Mouse (Mus musculus) embryonic facial prominence, embryonic 14.5 days (tissue): Measurements from ENCODE around the gene Cd72. TPM values are rescaled to one million over a fixed set of nuclear protein-coding genes. Genes with fewer than 3 reads are reported as not detected.
"Not testable (repeated sequence)": the region's sequence is repeated elsewhere in the genome, so short reads cannot be mapped to it uniquely, and the experiment has no call there.

Experiments used
- ATAC-seq: fragments of 200-750 bp; cut with Nextera tagmentation; 2 replicates; pipeline ENCODE4 v1.8.0; 2017; ENCODE audit warnings: low read depth, moderate number of reproducible peaks, moderate TSS enrichment
- DNase-seq: peaks from one replicate; pipeline ENCODE4 v3.0.0-alpha.2; 2015; ENCODE audit warnings: low spot score
- H3K27ac ChIP-seq: fragments of 300-500 bp; sonication (generic); replicated peaks from 2 replicates; pipeline ENCODE4 v1.5.1; 2014; ENCODE audit warnings: low read depth, mild to moderate bottlenecking, low read length, moderate library complexity
- H3K27me3 ChIP-seq: fragments of 300-500 bp; sonication (generic); replicated peaks from 2 replicates; pipeline ENCODE4 v1.6.1; 2014; ENCODE audit warnings: low read length; ENCODE audit not compliant: control insufficient read depth, insufficient read depth
- H3K36me3 ChIP-seq: fragments of 300-500 bp; sonication (generic); 2 replicates; pipeline ENCODE4 v1.6.1; 2014; ENCODE audit warnings: low read length, mixed read lengths; ENCODE audit not compliant: control insufficient read depth, insufficient read depth
- H3K4me1 ChIP-seq: fragments of 300-500 bp; sonication (generic); 2 replicates; pipeline ENCODE4 v1.6.1; 2014; ENCODE audit warnings: antibody characterized with exemption, low read length; ENCODE audit not compliant: control insufficient read depth, insufficient read depth
- H3K4me2 ChIP-seq: fragments of 300-500 bp; sonication (generic); 2 replicates; pipeline ENCODE4 v1.6.1; 2014; ENCODE audit warnings: low read depth, mild to moderate bottlenecking, low read length, moderate library complexity, mixed read lengths
- H3K4me3 ChIP-seq: fragments of 300-500 bp; sonication (generic); 2 replicates; pipeline ENCODE4 v1.5.1; 2014; ENCODE audit warnings: low read depth, mild to moderate bottlenecking, low read length
- H3K9ac ChIP-seq: fragments of 300-500 bp; sonication (generic); 2 replicates; pipeline ENCODE4 v1.6.1; 2014; ENCODE audit warnings: low read depth, mild to moderate bottlenecking, low read length, moderate library complexity, mixed read lengths
- H3K9me3 ChIP-seq: fragments of 300-500 bp; sonication (generic); 2 replicates; pipeline ENCODE4 v1.6.1; 2016; ENCODE audit warnings: low read length; ENCODE audit not compliant: control insufficient read depth
- WGBS: fragments of 180-500 bp; shearing (Covaris S2); extraction: QIAGEN DNeasy Blood & Tissue Kit; methylation state at CpG from one replicate; pipeline ENCODE4 v1.1.7; 2014; 5-methylcytosine and 5-hydroxymethylcytosine counted together
- polyA plus RNA-seq: library from polyadenylated mRNA; unstranded; fragments of >200 nt; fragmentation: Nextera tagmentation; extraction: Ambion mirVana; gene quantifications from 2 replicates; pipeline ENCODE4 v1.2.1, GENCODE M21; 2014

Gene Cd72
- polyA plus RNA-seq, 1 experiment from 2014 or later: 2.9 TPM

DNA sequence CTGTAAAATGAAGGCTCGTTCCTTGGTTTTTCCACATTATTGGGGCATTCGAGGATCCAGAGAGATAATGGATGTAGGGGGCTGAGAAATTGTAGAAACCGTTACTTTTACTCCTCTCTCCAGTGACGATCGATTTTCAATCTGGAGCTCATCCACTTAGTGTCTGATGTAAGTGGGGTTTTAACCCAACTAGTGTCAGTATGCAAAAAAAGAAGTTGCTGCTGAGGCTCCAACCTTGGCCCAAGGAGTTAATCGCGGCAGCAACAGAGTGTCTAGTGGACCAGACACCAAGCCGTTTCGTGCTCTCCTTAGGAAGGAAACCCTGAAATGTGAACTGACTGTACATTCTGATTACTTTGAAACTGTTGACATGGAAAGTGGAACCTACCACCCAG is 39.4 kb upstream of the Cd72 start:
- H3K27ac ChIP-seq: peak overlapping the region; percentile 91
- peaks cover 15% of the 10 kb centered on the region; the same call in 1 of the 2 replicates for H3K36me3 ChIP-seq
- peaks cover 14% of the 10 kb centered on the region for H3K4me1 ChIP-seq
- H3K27me3 ChIP-seq: no peaks in the 10 kb centered on the region
- peak overlapping the region; percentile 77 for H3K4me3 ChIP-seq
- H3K9me3 ChIP-seq: no peaks in the 10 kb centered on the region
- H3K9ac ChIP-seq: peak overlapping the region; percentile 80
- WGBS: 2% methylated on average over 9 of the region's 9 CpGs
- no peak for ATAC-seq
- DNase-seq: peak; percentile 36
- peak overlapping the region; percentile 70 for H3K4me2 ChIP-seq

DNA sequence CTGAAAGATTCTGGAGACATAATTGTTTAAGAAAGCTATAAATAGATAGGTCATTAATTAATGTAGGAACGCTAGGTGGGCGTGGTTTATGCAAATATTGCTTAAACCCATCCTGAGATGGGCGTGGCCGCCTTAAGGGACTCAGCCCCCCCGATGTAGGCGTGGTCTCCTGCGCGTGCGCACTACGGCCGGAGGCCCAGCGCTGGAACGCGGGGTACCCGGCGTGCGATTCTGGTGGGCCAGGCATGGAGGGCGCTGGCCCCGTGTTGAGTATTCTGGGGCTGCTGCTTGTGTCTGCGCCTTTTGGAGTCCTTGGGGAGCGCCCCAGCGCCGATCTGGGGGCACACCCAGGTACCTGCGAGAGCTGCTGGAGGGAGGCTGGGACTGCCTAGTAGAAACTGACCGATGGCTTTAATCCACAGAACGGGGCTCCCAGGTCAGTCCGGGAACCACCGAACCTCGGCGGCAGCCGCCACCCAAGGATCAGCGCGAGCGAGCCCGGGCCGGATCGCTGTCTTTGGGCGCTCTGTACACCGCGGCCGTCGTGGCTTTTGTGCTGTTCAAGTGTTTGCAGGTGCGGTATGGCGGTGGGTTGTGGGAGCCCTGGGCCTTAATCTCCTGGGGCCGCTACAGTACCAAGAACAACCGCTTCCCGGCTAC is 38.9 kb upstream of the Cd72 start:
- Histone ChIP-seq H3K36me3 (peaks cover 15% of the 10 kb centered on the region; the same call in 1 of the 2 replicates), H3K4me1 (peaks cover 11% of the 10 kb centered on the region), H3K27ac (peak overlapping the region; percentile 91)

DNA sequence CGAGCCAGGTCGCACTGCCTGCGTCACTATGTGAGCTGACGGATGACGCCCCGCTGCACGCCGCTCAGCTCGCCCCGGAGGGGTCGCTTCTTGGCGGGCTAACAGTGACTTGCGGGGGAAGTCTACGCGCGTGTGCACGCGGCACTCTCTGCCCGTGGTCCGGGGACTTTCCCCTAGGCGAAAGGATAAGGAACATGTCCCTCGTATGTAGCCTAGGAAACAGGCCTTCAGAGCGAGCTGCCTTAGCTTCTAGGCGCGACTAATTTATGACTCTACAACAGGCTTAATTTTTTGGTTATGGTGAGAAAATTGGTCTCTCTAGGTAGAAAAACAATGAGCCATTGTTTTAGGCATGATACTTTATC is 38.4 kb upstream of the Cd72 start, which contains the start of gene Ccdc107:
Gene Ccdc107, plus strand, starts transcription at position 80 of the 365 bp plus-strand sequence.
- DNase-seq: peak; percentile 99
- WGBS: 0% methylated on average over 25 of the region's 25 CpGs
- peak within 1 kb of the TSS; percentile 77 for H3K4me3 ChIP-seq

More for the DNA sequence above, 38.9 kb upstream of the Cd72 start:
- no peaks in the 10 kb centered on the region for H3K9me3 ChIP-seq
- peak overlapping the region; percentile 80 for H3K9ac ChIP-seq
- DNase-seq (peak; percentile 98), ATAC-seq (peak; percentile 91)
- WGBS: 1% methylated on average over 35 of the region's 47 CpGs
- H3K4me3 ChIP-seq: peak overlapping the region; percentile 77
- H3K27me3 ChIP-seq: no peaks in the 10 kb centered on the region
- peak overlapping the region; percentile 70 for H3K4me2 ChIP-seq

DNA sequence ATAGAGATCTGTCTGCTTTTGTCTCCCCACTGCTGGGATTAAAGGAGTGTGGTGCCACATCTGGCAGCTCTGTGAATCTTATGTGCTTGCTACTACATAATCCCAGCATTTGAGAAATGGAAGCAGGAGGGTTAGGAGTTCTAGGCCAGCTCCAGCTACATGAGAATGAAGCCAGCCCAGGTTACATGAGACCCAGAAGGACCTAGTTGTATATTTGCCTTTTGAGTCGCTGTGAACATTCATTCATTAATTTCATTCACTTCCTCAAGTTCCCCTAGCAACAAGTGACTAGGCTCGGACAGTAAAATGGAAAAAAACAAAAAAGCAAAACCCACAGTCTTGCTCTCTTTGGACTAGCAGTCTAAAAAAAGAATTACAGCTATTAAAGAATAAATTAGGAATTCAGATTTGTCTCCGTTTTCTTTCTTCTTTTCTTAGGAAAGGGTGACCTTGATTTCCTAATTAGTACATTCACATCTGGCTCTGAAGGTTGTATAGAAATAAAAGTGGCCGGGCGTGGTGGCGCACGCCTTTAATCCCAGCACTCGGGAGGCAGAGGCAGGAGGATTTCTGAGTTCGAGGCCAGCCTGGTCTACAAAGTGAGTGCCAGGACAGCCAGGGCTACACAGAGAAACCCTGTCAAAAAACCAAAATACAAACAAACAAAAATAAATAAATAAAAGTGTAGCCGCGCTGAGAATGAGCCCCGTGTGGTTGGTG is 37.8 kb upstream of the Cd72 start:
- peak overlapping the region; percentile 70 for H3K4me2 ChIP-seq
- H3K36me3 ChIP-seq: peaks cover 11% of the 10 kb centered on the region; the same call in 1 of the 2 replicates
- no peak for DNase-seq
- 44% methylated on average over 12 of the region's 12 CpGs for WGBS
- H3K27me3 ChIP-seq: no peaks in the 10 kb centered on the region
- peak overlapping the region; percentile 91 for H3K27ac ChIP-seq
- ATAC-seq: no peak
- peak overlapping the region; percentile 77 for H3K4me3 ChIP-seq
- no peaks in the 10 kb centered on the region for H3K9me3 ChIP-seq
- peaks cover 4% of the 10 kb centered on the region for H3K4me1 ChIP-seq
- H3K9ac ChIP-seq: peak overlapping the region; percentile 30; the same call in 1 of the 2 replicates

More for the DNA sequence above, 38.4 kb upstream of the Cd72 start, which contains the start of gene Ccdc107:
- Histone ChIP-seq H3K27ac (peak within 1 kb of the TSS; percentile 91), H3K27me3 (no peaks in the 10 kb centered on the region), H3K4me2 (peak within 1 kb of the TSS; percentile 70), H3K9ac (peak within 1 kb of the TSS; percentile 80), H3K9me3 (no peaks in the 10 kb centered on the region), H3K4me1 (peaks cover 6% of the 10 kb centered on the region), H3K36me3 (peaks cover 15% of the 10 kb centered on the region; the same call in 1 of the 2 replicates)
- ATAC-seq: peak; percentile 99

DNA sequence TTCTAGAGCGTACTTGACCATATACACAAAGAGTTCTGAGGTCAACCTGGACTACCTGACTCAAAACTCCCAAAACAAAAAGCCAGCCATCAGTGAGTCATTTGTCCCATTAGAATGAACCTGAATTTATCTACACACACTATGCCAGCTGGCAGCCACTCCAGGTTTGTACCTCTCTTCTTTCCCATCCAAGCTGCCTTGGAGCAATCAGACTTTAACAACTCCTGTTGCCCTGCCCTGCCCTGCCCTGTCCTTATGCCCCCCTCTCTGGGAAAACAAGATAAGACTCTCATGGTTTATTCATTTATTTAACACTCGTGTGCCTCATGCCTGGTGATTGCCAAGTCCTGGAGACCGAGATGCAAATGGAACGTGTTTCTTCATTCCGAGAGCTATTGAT is 36.4 kb upstream of the Cd72 start:
- DNase-seq (no peak), ATAC-seq (no peak)
- Histone ChIP-seq H3K4me3 (no peak overlapping the region), H3K9me3 (no peaks in the 10 kb centered on the region), H3K9ac (no peak overlapping the region), H3K36me3 (no peaks in the 10 kb centered on the region), H3K27ac (no peak overlapping the region), H3K4me2 (no peak overlapping the region), H3K27me3 (no peaks in the 10 kb centered on the region), H3K4me1 (peaks cover 4% of the 10 kb centered on the region)
- WGBS: 91% methylated on average over 5 of the region's 5 CpGs

DNA sequence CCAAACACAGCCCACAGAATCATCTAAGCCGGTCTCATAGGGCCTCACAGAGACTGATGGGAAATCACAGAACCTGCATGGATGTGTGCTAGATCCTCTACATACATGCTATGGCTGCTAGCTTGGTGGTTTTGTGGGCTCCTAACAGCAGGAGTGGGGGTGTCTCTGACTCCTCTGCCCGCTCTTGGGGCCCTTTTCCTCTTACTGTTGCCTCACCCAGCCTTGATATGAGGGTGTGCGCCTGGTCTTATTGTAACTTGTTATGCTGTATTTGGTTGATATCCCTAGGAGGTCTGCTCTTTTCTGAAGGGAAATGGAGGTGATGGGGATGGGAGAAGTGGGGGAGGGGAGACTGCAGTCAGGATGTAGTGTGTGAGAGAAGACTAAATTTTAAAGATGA is 35.2 kb upstream of the Cd72 start:
- WGBS: 93% methylated on average over 3 of the region's 3 CpGs
- Histone ChIP-seq H3K4me2 (no peak overlapping the region), H3K4me1 (peaks cover 4% of the 10 kb centered on the region), H3K36me3 (no peaks in the 10 kb centered on the region), H3K9ac (no peak overlapping the region), H3K9me3 (no peaks in the 10 kb centered on the region), H3K27me3 (no peaks in the 10 kb centered on the region), H3K4me3 (no peak overlapping the region), H3K27ac (no peak overlapping the region)
- DNase-seq (no peak), ATAC-seq (no peak)

DNA sequence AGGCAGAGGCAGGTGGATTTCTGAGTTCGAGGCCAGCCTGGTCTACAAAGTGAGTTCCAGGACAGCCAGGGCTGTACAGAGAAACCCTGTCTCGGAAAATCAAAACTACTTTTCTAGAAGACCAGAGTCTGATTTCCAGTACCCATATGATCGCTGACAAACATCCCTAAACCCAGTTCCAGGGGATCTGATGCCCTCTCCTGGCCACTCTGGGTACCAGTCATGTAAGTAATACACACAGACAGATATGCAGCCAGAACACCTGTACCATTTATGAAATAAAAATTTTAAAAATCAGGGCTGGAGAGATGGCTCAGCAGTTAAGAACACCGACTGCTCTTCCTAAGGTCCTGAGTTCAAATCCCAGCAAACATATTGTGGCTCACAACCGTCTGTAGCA is 31.2 kb upstream of the Cd72 start:
- WGBS: 87% methylated on average over 5 of the region's 5 CpGs

DNA sequence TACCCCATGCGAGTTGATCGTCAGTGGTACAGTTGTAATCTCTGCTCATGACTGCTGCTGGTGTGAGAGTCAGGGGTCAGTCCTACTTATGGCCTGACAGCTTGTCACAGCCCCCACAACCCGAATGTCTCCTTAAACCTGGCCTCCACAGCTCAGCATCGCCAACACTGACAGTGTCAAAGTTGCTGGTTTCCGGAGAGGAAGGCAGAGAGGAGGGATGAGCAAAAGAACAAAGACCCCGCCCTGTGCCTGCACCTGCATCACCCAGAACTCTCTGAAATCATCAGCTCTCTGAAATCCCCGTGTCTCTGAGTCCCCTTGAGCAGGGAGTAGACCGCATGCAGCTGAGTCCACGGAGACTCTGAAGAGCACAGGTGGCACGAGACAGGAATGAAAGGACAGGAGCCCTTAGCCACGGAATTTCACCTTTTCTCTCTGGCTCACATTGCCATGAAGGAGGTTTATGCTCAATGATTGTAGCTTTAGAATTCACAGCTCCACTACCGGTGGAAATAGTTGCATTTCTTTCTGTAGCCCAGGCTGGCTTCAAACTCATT is 29.2 kb upstream of the Cd72 start, which contains the start of gene Sit1:
Gene Sit1, minus strand, starts transcription at position 200 of the 557 bp plus-strand sequence.
- Histone ChIP-seq H3K9ac (no peak within 1 kb of the TSS), H3K27ac (no peak within 1 kb of the TSS), H3K27me3 (no peaks in the 10 kb centered on the region), H3K4me3 (no peak within 1 kb of the TSS), H3K36me3 (no peaks in the 10 kb centered on the region), H3K4me2 (no peak within 1 kb of the TSS), H3K9me3 (no peaks in the 10 kb centered on the region), H3K4me1 (no peaks in the 10 kb centered on the region)
- no peak for DNase-seq
- WGBS: 55% methylated on average over 12 of the region's 12 CpGs
- ATAC-seq: no peak

More for the DNA sequence above, 31.2 kb upstream of the Cd72 start:
- H3K27ac ChIP-seq, H3K4me2 ChIP-seq, H3K4me1 ChIP-seq, H3K4me3 ChIP-seq, DNase-seq, H3K36me3 ChIP-seq, H3K9me3 ChIP-seq, H3K27me3 ChIP-seq, H3K9ac ChIP-seq, ATAC-seq: not testable (repeated sequence)
